Mouse (Mus musculus): ENCODE measurements around the gene Rpn2. TPM values are rescaled to one million over a fixed set of nuclear protein-coding genes. Genes with fewer than 3 reads are reported as not detected.

Rpn2 gene
- total RNA-seq, 2 experiments from 2014 or later, result 142 to 155 TPM

GRCm38 (mm10) chr2:157343337-157343736, 64.5 kb downstream of the Rpn2 start:
- DNase-seq (ENCODE audit: low spot score in 2 of 2), result no peak

GRCm38 (mm10) chr2:157347361-157348159, 68.7 kb downstream of the Rpn2 start, which contains the start of gene Ghrh:
TSS of gene Ghrh (minus strand) at chr2:157347506.
- DNase-seq (ENCODE audit: low spot score in 2 of 2), result peak in 1 of 2 experiments; percentile 34

GRCm38 (mm10) chr2:157349121-157349778, 70.4 kb downstream of the Rpn2 start:
- no peak for DNase-seq (ENCODE audit: low spot score in 2 of 2)

GRCm38 (mm10) chr2:157353183-157353582, 74.4 kb downstream of the Rpn2 start:
- no peak for DNase-seq (ENCODE audit: low spot score in 2 of 2)

GRCm38 (mm10) chr2:157354106-157354505, 75.3 kb downstream of the Rpn2 start:
- DNase-seq (ENCODE audit: low spot score in 2 of 2), result no peak

GRCm38 (mm10) chr2:157360028-157360427, 81.2 kb downstream of the Rpn2 start:
- no peak for DNase-seq (ENCODE audit: low spot score in 2 of 2)

- no peak for DNase-seq (ENCODE audit: low spot score in 2 of 2)
Measured at GRCm38 (mm10) chr2:157363031-157363430, 84.2 kb downstream of the Rpn2 start.

GRCm38 (mm10) chr2:157366762-157367161, 87.9 kb downstream of the Rpn2 start:
- no peak for DNase-seq (ENCODE audit: low spot score in 2 of 2)

- peak; percentile 98 for DNase-seq (ENCODE audit: low spot score in 2 of 2)
Measured at GRCm38 (mm10) chr2:157367184-157367893, 88.5 kb downstream of the Rpn2 start, which contains the start of gene Manbal. TSS of gene Manbal (plus strand) at chr2:157367594.

GRCm38 (mm10) chr2:157367991-157368390, 89.2 kb downstream of the Rpn2 start:
- no peak for DNase-seq (ENCODE audit: low spot score in 2 of 2)

- DNase-seq (ENCODE audit: low spot score in 2 of 2), result no peak
Measured at GRCm38 (mm10) chr2:157371696-157372095, 92.9 kb downstream of the Rpn2 start.

GRCm38 (mm10) chr2:157373681-157374080, 94.9 kb downstream of the Rpn2 start:
- no peak for DNase-seq (ENCODE audit: low spot score in 2 of 2)

- DNase-seq (ENCODE audit: low spot score in 2 of 2), result no peak
Measured at GRCm38 (mm10) chr2:157375051-157375450, 96.2 kb downstream of the Rpn2 start.

Other genes starting within 250 kb of the Rpn2 start
- 10 to 100 TPM; 33.7 to 34.6 TPM for gene Soga1, start 199.8 kb upstream of the Rpn2 start, total RNA-seq (2021)
- gene Tldc2, start 192.0 kb upstream of the Rpn2 start, total RNA-seq (2021), result not detected
- gene Samhd1, start 143.8 kb upstream of the Rpn2 start, total RNA-seq (2021), result 10 to 100 TPM; 23.4 to 23.6 TPM
- gene Rbl1, start 74.5 kb upstream of the Rpn2 start, total RNA-seq (2021), result 10 to 100 TPM; 11.8 to 13.3 TPM
- under 1 TPM; 0.16 to 0.29 TPM for gene Mroh8, start 532 bp downstream of the Rpn2 start, total RNA-seq (2021)
- gene Ghrh, start 68.5 kb downstream of the Rpn2 start, total RNA-seq (2021), result not detected
- 10 to 100 TPM; 32.4 to 32.9 TPM for gene Manbal, start 88.6 kb downstream of the Rpn2 start, total RNA-seq (2021)
- 10 to 100 TPM; 13.3 to 13.6 TPM for gene Src, start 139.4 kb downstream of the Rpn2 start, total RNA-seq (2021)